Mouse (Mus musculus): Measurements from ENCODE around the gene Cdkn2aipnl. TPM values are rescaled to one million over a fixed set of nuclear protein-coding genes. Genes with fewer than 3 reads are reported as not detected.

Gene Cdkn2aipnl
- polyA plus RNA-seq (2014; fragmentation: Illumina TruSeq; extraction: RNeasy Lipid Tissue Mini Kit (QIAGEN cat#74804); ENCODE audit: low read depth, low replicate concordance): 18.8 TPM

DNA sequence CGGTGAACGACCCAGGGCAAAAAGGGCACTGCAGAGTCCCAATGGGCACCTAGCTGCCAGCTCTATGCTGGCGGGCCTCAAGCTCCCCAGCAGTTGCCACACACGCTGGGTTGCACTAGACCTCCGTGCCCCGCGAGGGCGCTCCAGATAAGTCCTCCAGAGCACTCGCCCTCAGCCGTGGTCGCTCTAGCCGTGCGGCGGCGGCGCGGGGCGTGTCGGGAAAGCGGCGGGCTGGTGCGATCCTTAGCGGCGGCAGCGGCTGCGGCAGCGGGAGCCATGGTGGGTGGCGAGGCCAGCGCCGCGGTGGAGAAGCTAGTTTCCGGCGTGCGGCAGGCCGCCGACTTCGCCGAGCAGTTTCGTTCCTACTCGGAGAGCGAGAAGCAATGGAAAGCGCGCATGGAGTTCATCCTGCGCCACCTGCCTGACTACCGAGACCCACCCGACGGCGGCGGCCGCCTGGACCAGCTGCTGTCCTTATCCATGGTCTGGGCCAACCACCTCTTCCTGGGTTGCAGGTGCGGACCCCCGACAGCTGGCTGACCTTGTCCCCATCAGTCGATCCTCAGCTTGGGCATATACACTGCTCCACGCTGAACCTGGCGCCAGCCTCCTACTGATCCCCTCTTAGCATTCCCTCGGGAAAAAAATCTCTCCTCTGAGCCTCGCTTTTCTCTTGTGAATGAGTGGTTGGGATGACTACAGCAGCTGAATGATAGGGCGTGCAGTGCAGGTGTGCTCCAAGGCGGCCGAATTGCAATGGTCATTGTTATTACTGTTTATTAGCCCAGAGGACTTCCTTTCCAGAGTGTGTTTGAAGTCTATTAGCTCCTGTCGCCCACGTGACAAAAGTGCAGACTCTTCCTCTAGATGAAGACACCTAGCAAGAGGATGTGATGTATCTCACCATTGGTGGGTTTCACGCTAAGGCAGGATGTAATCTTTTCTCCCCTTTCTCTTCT lies at the start of gene Cdkn2aipnl:
TSS of gene Cdkn2aipnl (plus strand) at position 219 of the 959 bp plus-strand sequence.

DNA sequence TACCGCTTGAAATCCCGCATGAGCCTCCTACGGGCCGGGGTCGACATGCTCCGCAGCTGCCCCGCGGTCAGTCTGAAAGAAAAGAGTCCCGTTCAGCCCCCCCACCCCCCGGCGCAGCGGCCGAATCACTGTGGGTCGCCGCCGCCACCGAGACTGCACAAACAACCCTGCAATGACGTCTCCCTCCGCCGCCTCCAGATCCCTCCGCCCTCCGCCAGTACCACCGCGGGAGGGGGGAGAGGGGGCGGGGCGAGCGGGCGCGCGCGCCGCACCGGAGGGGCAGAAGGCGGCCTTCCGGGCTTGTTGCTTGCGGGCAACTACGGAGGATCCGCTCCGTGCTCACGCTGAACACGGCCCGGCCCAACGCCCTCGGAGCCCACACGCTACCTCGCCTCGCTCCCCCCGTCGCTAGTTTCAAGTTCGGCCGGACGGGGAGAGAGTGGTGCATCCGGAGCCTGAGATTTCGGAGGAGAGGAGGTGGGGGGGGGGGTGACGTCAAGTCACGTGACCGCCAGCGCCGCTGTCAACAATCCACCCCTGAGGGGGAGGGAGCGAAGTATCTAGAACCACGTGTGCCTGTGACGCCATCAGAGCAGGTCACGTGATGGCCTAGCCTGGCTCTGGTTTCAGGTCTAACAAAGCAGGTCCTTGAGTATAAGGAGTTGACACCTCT lies 33.0 kb downstream of the Cdkn2aipnl start, which contains the start of gene Ube2b:
TSS of gene Ube2b (minus strand) at position 473 of the 673 bp plus-strand sequence.

DNA sequence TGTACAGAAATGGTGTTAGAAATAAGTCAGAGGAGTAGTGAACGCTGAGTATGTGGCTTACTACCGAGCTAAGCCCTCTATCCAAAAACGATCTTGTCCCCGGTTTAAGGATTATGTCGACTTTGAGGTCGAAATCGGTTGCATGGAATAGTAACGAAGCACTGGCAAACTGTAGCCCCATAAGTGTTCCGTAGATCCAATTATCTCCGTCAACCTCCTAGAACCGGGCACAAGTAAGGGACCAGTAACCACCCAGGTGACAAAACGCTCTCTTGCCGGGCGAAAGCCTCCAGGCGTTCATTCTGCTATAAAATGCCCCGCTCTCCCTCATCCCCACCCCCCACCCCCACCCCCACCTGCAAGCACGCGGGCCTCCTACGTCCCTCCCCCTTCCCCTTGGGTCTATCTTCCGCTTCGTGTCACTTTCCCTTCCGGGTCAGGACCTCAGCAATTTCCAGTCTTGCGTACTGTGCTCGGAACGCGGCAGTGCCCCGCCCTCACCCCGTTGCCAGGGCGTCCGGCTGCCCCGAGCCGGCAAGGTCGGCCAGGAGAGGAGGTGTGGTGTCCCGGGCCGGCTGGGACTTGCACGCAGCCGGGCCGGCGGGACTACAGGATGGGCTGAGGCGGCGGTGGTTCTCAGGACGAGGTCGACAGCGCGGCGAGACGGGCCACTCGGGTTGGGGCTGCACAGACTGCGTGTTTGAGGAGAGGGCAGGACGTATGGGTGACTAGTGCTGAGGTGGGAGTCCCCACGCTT lies 36.5 kb downstream of the Cdkn2aipnl start, which contains the start of gene Cdkl3:
TSS of gene Cdkl3 (plus strand) at position 450 of the 757 bp plus-strand sequence.

Other genes with a start within 250 kb of the Cdkn2aipnl start
- gene Sec24a, start 204.0 kb upstream of the Cdkn2aipnl start, polyA plus RNA-seq (2014; fragmentation: Illumina TruSeq; extraction: RNeasy Lipid Tissue Mini Kit (QIAGEN cat#74804); ENCODE audit: low read depth, low replicate concordance): 28.0 TPM
- gene Sar1b, start 204.0 kb upstream of the Cdkn2aipnl start, polyA plus RNA-seq (2014; fragmentation: Illumina TruSeq; extraction: RNeasy Lipid Tissue Mini Kit (QIAGEN cat#74804); ENCODE audit: low read depth, low replicate concordance): 348 TPM
- 3.7 TPM for gene Jade2, start 110.0 kb upstream of the Cdkn2aipnl start, polyA plus RNA-seq (2014; fragmentation: Illumina TruSeq; extraction: RNeasy Lipid Tissue Mini Kit (QIAGEN cat#74804); ENCODE audit: low read depth, low replicate concordance)
- 335 TPM for gene Ube2b, start 33.1 kb downstream of the Cdkn2aipnl start, polyA plus RNA-seq (2014; fragmentation: Illumina TruSeq; extraction: RNeasy Lipid Tissue Mini Kit (QIAGEN cat#74804); ENCODE audit: low read depth, low replicate concordance)
- 7.4 TPM for gene Cdkl3, start 36.6 kb downstream of the Cdkn2aipnl start, polyA plus RNA-seq (2014; fragmentation: Illumina TruSeq; extraction: RNeasy Lipid Tissue Mini Kit (QIAGEN cat#74804); ENCODE audit: low read depth, low replicate concordance)
- 134 TPM for gene Ppp2ca, start 131.0 kb downstream of the Cdkn2aipnl start, polyA plus RNA-seq (2014; fragmentation: Illumina TruSeq; extraction: RNeasy Lipid Tissue Mini Kit (QIAGEN cat#74804); ENCODE audit: low read depth, low replicate concordance)
- gene Olfr1373, start 177.9 kb downstream of the Cdkn2aipnl start, polyA plus RNA-seq (2014; fragmentation: Illumina TruSeq; extraction: RNeasy Lipid Tissue Mini Kit (QIAGEN cat#74804); ENCODE audit: low read depth, low replicate concordance): not detected
- not detected for gene Olfr1371, start 246.3 kb downstream of the Cdkn2aipnl start, polyA plus RNA-seq (2014; fragmentation: Illumina TruSeq; extraction: RNeasy Lipid Tissue Mini Kit (QIAGEN cat#74804); ENCODE audit: low read depth, low replicate concordance)